Mouse (Mus musculus): Measurements from ENCODE around the gene Polg2. TPM values are rescaled to one million over a fixed set of nuclear protein-coding genes. Genes with fewer than 3 reads are reported as not detected.
"Not testable (repeated sequence)": the region's sequence is repeated elsewhere in the genome, so short reads cannot be mapped to it uniquely, and the experiment has no call there.

Polg2 gene
- polyA plus RNA-seq, 1 experiment from 2014 or later = 9.9 TPM

DNA sequence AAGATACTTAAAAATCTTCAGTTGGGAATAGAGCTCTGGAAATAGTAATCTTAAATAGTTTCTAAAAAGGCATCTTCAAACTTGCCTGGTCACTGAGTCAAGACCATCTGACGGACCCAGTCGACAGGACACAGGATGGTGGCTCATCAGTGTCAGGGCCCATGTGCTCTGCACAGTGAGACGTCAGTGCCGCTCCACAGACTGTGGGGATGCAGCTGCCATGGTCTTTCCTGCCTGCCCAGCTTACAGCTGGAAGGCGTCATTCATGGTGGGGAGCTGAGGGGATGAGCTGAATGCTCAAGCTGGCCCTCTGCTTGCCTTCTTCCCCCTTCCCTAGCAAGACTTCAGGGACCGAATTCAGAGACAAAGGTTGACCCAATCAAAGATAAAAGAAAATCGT lies 37.0 kb upstream of the Polg2 start:
- no peak overlapping the region for H3K4me2 ChIP-seq
- peaks cover 14% of the 10 kb centered on the region for H3K4me1 ChIP-seq (replicated peaks)
- H3K27ac ChIP-seq (replicated peaks) = no peak overlapping the region
- no peak overlapping the region for H3K4me3 ChIP-seq
- ATAC-seq (ENCODE audit: low read depth) = no peak
- WGBS = 89% methylated on average over 7 of the region's 7 CpGs
- H3K9ac ChIP-seq = no peak overlapping the region
- no peaks in the 10 kb centered on the region for H3K9me3 ChIP-seq
- no peaks in the 10 kb centered on the region for H3K27me3 ChIP-seq
- H3K36me3 ChIP-seq = peaks cover 93% of the 10 kb centered on the region

DNA sequence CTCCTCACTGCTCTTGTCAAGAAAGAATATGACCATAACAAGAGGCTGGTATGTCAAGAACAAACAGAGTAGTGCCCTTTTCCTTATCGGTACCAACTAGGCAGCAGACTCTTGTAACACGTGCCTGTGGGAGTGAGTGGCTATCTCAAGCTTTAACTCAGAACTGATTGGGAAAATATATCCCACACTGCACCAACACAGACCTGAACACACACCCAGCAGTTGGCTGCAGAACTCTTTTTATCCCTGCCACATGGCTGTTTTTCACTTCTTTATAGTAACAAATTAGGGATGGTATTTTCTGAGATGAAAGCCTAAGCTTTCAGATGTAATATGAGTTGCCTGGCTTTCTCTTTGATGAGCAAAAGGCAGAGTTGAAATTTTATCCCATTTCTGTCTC lies 36.4 kb upstream of the Polg2 start:
- WGBS = 94% methylated on average over 2 of the region's 2 CpGs
- Histone ChIP-seq H3K27ac (replicated peaks) (no peak overlapping the region), H3K4me2 (no peak overlapping the region), H3K36me3 (peaks cover 93% of the 10 kb centered on the region), H3K9me3 (no peaks in the 10 kb centered on the region), H3K27me3 (no peaks in the 10 kb centered on the region), H3K4me3 (no peak overlapping the region), H3K9ac (no peak overlapping the region), H3K4me1 (replicated peaks) (peaks cover 14% of the 10 kb centered on the region)
- ATAC-seq (ENCODE audit: low read depth) = no peak

GRCm38 (mm10) chr11:106815331-106815730 lies 36.0 kb upstream of the Polg2 start:
- no peak overlapping the region for H3K9ac ChIP-seq
- H3K4me3 ChIP-seq = no peak overlapping the region
- no peaks in the 10 kb centered on the region for H3K27me3 ChIP-seq
- H3K9me3 ChIP-seq = no peaks in the 10 kb centered on the region
- peaks cover 14% of the 10 kb centered on the region for H3K4me1 ChIP-seq (replicated peaks)
- H3K36me3 ChIP-seq = peaks cover 93% of the 10 kb centered on the region
- H3K4me2 ChIP-seq = no peak overlapping the region
- no peak overlapping the region for H3K27ac ChIP-seq (replicated peaks)
- WGBS = 97% methylated on average over 2 of the region's 2 CpGs
- no peak for ATAC-seq (ENCODE audit: low read depth)

- peaks cover 14% of the 10 kb centered on the region for H3K4me1 ChIP-seq (replicated peaks)
- no peak overlapping the region for H3K9ac ChIP-seq
- peaks cover 95% of the 10 kb centered on the region for H3K36me3 ChIP-seq
- 86% methylated on average over 14 of the region's 14 CpGs for WGBS
- no peak overlapping the region for H3K27ac ChIP-seq (replicated peaks)
- ATAC-seq (ENCODE audit: low read depth) = no peak
- H3K9me3 ChIP-seq = no peaks in the 10 kb centered on the region
- no peaks in the 10 kb centered on the region for H3K27me3 ChIP-seq
- no peak overlapping the region for H3K4me2 ChIP-seq
- H3K4me3 ChIP-seq = no peak overlapping the region
These were observed 35.4 kb upstream of the Polg2 start for GRCm38 (mm10) chr11:106814601-106815320.

- no peak overlapping the region for H3K9ac ChIP-seq
- no peak overlapping the region for H3K27ac ChIP-seq (replicated peaks)
- no peak overlapping the region for H3K4me2 ChIP-seq
- no peaks in the 10 kb centered on the region for H3K9me3 ChIP-seq
- 90% methylated on average over 7 of the region's 7 CpGs for WGBS
- no peak overlapping the region for H3K4me3 ChIP-seq
- H3K4me1 ChIP-seq (replicated peaks) = no peaks in the 10 kb centered on the region
- H3K36me3 ChIP-seq = peaks cover 93% of the 10 kb centered on the region
- ATAC-seq (ENCODE audit: low read depth) = no peak
- H3K27me3 ChIP-seq = no peaks in the 10 kb centered on the region
These were observed 33.2 kb upstream of the Polg2 start for GRCm38 (mm10) chr11:106812410-106813136.

DNA sequence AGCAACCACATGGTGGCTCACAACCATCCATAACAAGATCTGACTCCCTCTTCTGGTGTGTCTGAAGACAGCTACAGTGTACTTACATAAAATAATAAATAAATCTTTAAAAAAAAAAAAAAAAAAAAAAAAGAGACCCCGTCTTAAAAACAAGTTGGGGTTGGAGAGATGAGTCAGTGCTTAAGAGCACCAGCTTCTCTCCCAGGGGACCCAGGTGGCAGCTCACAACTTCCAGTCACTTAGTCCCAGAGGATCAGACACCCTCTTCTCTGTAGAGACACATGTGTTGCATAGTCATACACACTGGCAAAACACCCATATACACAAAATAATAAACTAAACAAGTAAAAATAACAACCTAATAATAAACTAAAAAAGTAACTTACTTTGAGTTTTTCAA lies 28.1 kb upstream of the Polg2 start:
- not testable (repeated sequence) for H3K4me1 ChIP-seq (replicated peaks); H3K9ac ChIP-seq; ATAC-seq (ENCODE audit: low read depth); H3K4me2 ChIP-seq; H3K27me3 ChIP-seq; H3K9me3 ChIP-seq; H3K4me3 ChIP-seq; H3K27ac ChIP-seq (replicated peaks)
- 100% methylated on average over 1 of the region's 1 CpGs for WGBS
- peaks cover 80% of the 10 kb centered on the region for H3K36me3 ChIP-seq

- Histone ChIP-seq H3K36me3 (peaks cover 88% of the 10 kb centered on the region), H3K4me3 (no peak overlapping the region), H3K9me3 (no peaks in the 10 kb centered on the region), H3K4me1 (replicated peaks) (no peaks in the 10 kb centered on the region), H3K4me2 (no peak overlapping the region), H3K9ac (no peak overlapping the region), H3K27ac (replicated peaks) (no peak overlapping the region), H3K27me3 (no peaks in the 10 kb centered on the region)
- no peak for ATAC-seq (ENCODE audit: low read depth)
- 81% methylated on average over 10 of the region's 10 CpGs for WGBS
These were observed 22.8 kb upstream of the Polg2 start for GRCm38 (mm10) chr11:106802069-106802627.

GRCm38 (mm10) chr11:106795679-106796078 lies 16.3 kb upstream of the Polg2 start:
- Histone ChIP-seq H3K9ac (no peak overlapping the region), H3K36me3 (peaks cover 80% of the 10 kb centered on the region), H3K27me3 (no peaks in the 10 kb centered on the region), H3K4me2 (no peak overlapping the region), H3K4me3 (no peak overlapping the region), H3K4me1 (replicated peaks) (peaks cover 8% of the 10 kb centered on the region), H3K9me3 (no peaks in the 10 kb centered on the region), H3K27ac (replicated peaks) (no peak overlapping the region)
- ATAC-seq (ENCODE audit: low read depth) = no peak
- 66% methylated on average over 9 of the region's 9 CpGs for WGBS

DNA sequence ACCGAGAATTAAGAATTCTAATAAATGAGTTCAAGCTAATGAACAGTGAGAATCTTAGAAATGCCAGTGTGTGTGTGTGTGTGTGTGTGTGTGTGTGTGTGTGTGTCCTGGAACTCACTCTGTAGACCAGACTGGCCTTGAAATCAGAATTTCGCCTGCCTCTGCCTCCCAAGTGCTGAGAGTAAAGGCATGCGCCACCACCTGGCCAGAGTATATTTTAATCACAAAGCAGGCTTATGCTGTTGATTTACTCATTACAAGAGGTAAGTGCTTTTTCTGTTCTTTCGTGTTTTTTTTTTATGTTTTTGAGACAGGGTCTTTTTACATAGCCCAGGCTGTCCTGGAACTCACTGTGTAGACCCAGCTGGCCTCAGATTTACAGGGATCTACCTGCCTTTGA lies 14.5 kb upstream of the Polg2 start:
- H3K4me3 ChIP-seq = no peak overlapping the region
- H3K4me1 ChIP-seq (replicated peaks) = peaks cover 19% of the 10 kb centered on the region
- 79% methylated on average over 4 of the region's 4 CpGs for WGBS
- no peaks in the 10 kb centered on the region for H3K9me3 ChIP-seq
- no peak overlapping the region for H3K27ac ChIP-seq (replicated peaks)
- no peak overlapping the region for H3K9ac ChIP-seq
- H3K4me2 ChIP-seq = no peak overlapping the region
- no peaks in the 10 kb centered on the region for H3K27me3 ChIP-seq
- no peak for ATAC-seq (ENCODE audit: low read depth)
- H3K36me3 ChIP-seq = peaks cover 62% of the 10 kb centered on the region

- H3K27ac ChIP-seq (replicated peaks) = peak overlapping the region; percentile 97
- WGBS = under 1% methylated on average over 6 of the region's 6 CpGs
- H3K4me1 ChIP-seq (replicated peaks) = peaks cover 42% of the 10 kb centered on the region
- ATAC-seq (ENCODE audit: low read depth) = no peak
- H3K36me3 ChIP-seq = peaks cover 44% of the 10 kb centered on the region
- H3K4me2 ChIP-seq = peak overlapping the region; percentile 69
- peak overlapping the region; percentile 99 for H3K9ac ChIP-seq
- no peaks in the 10 kb centered on the region for H3K9me3 ChIP-seq
- H3K27me3 ChIP-seq = no peaks in the 10 kb centered on the region
- H3K4me3 ChIP-seq = peak overlapping the region; percentile 80
These were observed 10.3 kb upstream of the Polg2 start for GRCm38 (mm10) chr11:106789649-106790048.

DNA sequence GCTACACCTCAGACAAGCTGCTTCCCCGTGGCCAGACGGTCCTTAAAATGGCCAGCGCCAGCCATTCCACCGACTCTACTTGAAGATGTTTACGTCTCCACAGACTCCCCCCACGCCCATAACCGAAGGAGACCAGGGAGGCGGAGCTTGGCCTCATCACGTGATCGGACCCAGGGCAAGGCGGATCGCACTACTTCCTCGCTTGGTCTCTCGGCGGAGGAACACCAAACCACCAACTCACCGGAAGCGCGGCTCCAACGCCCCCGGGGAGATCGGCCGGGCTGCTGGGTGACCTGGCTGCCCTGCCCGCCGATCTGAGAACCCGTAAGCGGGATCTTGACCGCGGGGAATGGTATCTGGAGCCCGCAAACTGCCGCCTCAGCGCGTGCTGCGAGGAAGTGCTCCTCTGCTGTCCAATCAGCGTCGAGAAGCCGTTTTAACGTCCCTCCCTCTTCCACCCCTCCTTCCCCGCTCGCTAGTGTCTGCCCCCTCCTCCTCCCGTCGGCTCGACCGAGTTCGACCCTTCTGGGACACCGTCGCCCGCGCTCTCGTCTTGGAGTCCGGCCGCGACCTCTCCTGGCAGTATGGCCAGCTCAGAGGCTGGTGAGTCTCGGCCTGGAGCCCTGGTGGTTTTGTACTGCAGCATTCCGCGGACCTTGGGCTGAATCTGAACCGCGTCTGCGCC lies 9.6 kb upstream of the Polg2 start, which contains the start of the genes Ddx5 and Cep95:
TSS of gene Ddx5 (minus strand) at position 411 of the 685 bp plus-strand sequence.
TSS of gene Cep95 (plus strand) at position 478 of the 685 bp plus-strand sequence.
- H3K27me3 ChIP-seq = no peaks in the 10 kb centered on the region
- WGBS = under 1% methylated on average over 58 of the region's 58 CpGs
- H3K4me3 ChIP-seq = peak within 1 kb of the TSS; percentile 80
- peak within 1 kb of the TSS; percentile 97 for H3K27ac ChIP-seq (replicated peaks)
- ATAC-seq (ENCODE audit: low read depth) = peak; percentile 95
- H3K36me3 ChIP-seq = peaks cover 44% of the 10 kb centered on the region
- H3K4me1 ChIP-seq (replicated peaks) = peaks cover 45% of the 10 kb centered on the region
- no peaks in the 10 kb centered on the region for H3K9me3 ChIP-seq
- peak within 1 kb of the TSS; percentile 69 for H3K4me2 ChIP-seq
- peak within 1 kb of the TSS; percentile 99 for H3K9ac ChIP-seq
